Mouse (Mus musculus): ENCODE data around the gene Gm11492. TPM values are rescaled to one million over a fixed set of nuclear protein-coding genes. Genes with fewer than 3 reads are reported as not detected.

Gene Gm11492
- not detected in 2 replicates for total RNA-seq (2015; ENCODE audit: low replicate concordance)
- total RNA-seq (2017; ENCODE audit: low replicate concordance) = not detected in 2 replicates

GRCm38 (mm10) chr11:87566501-87566900 is at the start of gene Gm11492:
TSS of gene Gm11492 (plus strand) at chr11:87566653.
- no peak for ATAC-seq (replicated peaks; ENCODE audit: low FRiP score, poor library complexity, severe bottlenecking)

- peak; percentile 90 for ATAC-seq (replicated peaks; ENCODE audit: low FRiP score, poor library complexity, severe bottlenecking)
These were observed 47.2 kb upstream of the Gm11492 start for GRCm38 (mm10) chr11:87519260-87519659.

GRCm38 (mm10) chr11:87523466-87523865 is 43.0 kb upstream of the Gm11492 start:
- ATAC-seq (replicated peaks; ENCODE audit: low FRiP score, poor library complexity, severe bottlenecking) = no peak

GRCm38 (mm10) chr11:87523967-87524366 is 42.5 kb upstream of the Gm11492 start:
- ATAC-seq (replicated peaks; ENCODE audit: low FRiP score, poor library complexity, severe bottlenecking) = no peak

GRCm38 (mm10) chr11:87524780-87525179 is 41.7 kb upstream of the Gm11492 start:
- ATAC-seq (replicated peaks; ENCODE audit: low FRiP score, poor library complexity, severe bottlenecking) = no peak

GRCm38 (mm10) chr11:87527364-87527763 is 39.1 kb upstream of the Gm11492 start:
- no peak for ATAC-seq (replicated peaks; ENCODE audit: low FRiP score, poor library complexity, severe bottlenecking)

- no peak for ATAC-seq (replicated peaks; ENCODE audit: low FRiP score, poor library complexity, severe bottlenecking)
These were observed 38.5 kb upstream of the Gm11492 start for GRCm38 (mm10) chr11:87527990-87528389.

- ATAC-seq (replicated peaks; ENCODE audit: low FRiP score, poor library complexity, severe bottlenecking) = no peak
These were observed 34.8 kb upstream of the Gm11492 start for GRCm38 (mm10) chr11:87531695-87532094.

- ATAC-seq (replicated peaks; ENCODE audit: low FRiP score, poor library complexity, severe bottlenecking) = no peak
These were observed 24.2 kb upstream of the Gm11492 start for GRCm38 (mm10) chr11:87542285-87542684.

GRCm38 (mm10) chr11:87542906-87543305 is 23.5 kb upstream of the Gm11492 start:
- ATAC-seq (replicated peaks; ENCODE audit: low FRiP score, poor library complexity, severe bottlenecking) = no peak

GRCm38 (mm10) chr11:87553342-87553741 is 13.1 kb upstream of the Gm11492 start:
- ATAC-seq (replicated peaks; ENCODE audit: low FRiP score, poor library complexity, severe bottlenecking) = no peak

- no peak for ATAC-seq (replicated peaks; ENCODE audit: low FRiP score, poor library complexity, severe bottlenecking)
These were observed 12.1 kb upstream of the Gm11492 start for GRCm38 (mm10) chr11:87554386-87554785.

- ATAC-seq (replicated peaks; ENCODE audit: low FRiP score, poor library complexity, severe bottlenecking) = no peak
These were observed 11.2 kb upstream of the Gm11492 start for GRCm38 (mm10) chr11:87555106-87555703.

- ATAC-seq (replicated peaks; ENCODE audit: low FRiP score, poor library complexity, severe bottlenecking) = no peak
These were observed 5.2 kb upstream of the Gm11492 start for GRCm38 (mm10) chr11:87561208-87561607.

- no peak for ATAC-seq (replicated peaks; ENCODE audit: low FRiP score, poor library complexity, severe bottlenecking)
These were observed 2.0 kb downstream of the Gm11492 start, which contains the start of gene Sept4 for GRCm38 (mm10) chr11:87568255-87568953. TSS of gene Sept4 (plus strand) at chr11:87568903.

GRCm38 (mm10) chr11:87570743-87571142 is 4.3 kb downstream of the Gm11492 start:
- ATAC-seq (replicated peaks; ENCODE audit: low FRiP score, poor library complexity, severe bottlenecking) = no peak

- ATAC-seq (replicated peaks; ENCODE audit: low FRiP score, poor library complexity, severe bottlenecking) = no peak
These were observed 5.0 kb downstream of the Gm11492 start for GRCm38 (mm10) chr11:87571361-87571950.

GRCm38 (mm10) chr11:87573751-87574150 is 7.3 kb downstream of the Gm11492 start:
- no peak for ATAC-seq (replicated peaks; ENCODE audit: low FRiP score, poor library complexity, severe bottlenecking)

GRCm38 (mm10) chr11:87574520-87575180 is 8.2 kb downstream of the Gm11492 start:
- no peak for ATAC-seq (replicated peaks; ENCODE audit: low FRiP score, poor library complexity, severe bottlenecking)

- 0 out of 2 replicates have a peak, but pooled peaks have one; percentile 5 for ATAC-seq (replicated peaks; ENCODE audit: low FRiP score, poor library complexity, severe bottlenecking)
These were observed 11.3 kb downstream of the Gm11492 start for GRCm38 (mm10) chr11:87577601-87578248.

Data from erythroid progenitor cell, adult 5-6 weeks (primary cell).